Mouse (Mus musculus): ENCODE measurements at regions not wholly inside any gene's neighbourhood (a gene's known extent, or its start where the extent isn't known, plus 50 kb on each side); places are given as distances from the start of the nearest gene placed in this dataset.

- no peak for DNase-seq (ENCODE audit: low spot score in 2 of 2)
Observed at GRCm38 (mm10) chr7:134534821-134535220, 135.6 kb upstream of the Dock1 start.

GRCm38 (mm10) chr7:134541699-134542098 is 128.8 kb upstream of the Dock1 start:
- no peak for DNase-seq (ENCODE audit: low spot score in 2 of 2)

DNA sequence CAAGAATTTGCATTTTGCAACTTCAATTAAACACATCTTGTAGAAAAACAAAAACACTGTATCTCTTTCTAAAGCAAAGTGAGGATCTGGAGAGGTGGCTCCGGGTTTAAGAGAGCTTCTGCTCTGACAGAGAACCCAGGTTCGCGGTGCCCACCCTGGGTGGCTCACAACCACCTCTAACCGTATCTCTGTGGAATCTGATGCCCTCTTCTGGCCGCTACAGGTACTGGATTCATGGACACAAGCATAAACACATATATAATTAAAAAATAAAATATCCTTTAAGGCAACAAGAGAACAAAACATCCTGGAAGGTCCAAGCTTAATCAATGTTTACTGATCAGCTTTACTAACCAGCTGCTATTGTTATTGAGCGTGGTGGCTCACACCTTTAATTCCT is 124.3 kb upstream of the Dock1 start:
- no peak for DNase-seq (ENCODE audit: low spot score in 2 of 2)

DNA sequence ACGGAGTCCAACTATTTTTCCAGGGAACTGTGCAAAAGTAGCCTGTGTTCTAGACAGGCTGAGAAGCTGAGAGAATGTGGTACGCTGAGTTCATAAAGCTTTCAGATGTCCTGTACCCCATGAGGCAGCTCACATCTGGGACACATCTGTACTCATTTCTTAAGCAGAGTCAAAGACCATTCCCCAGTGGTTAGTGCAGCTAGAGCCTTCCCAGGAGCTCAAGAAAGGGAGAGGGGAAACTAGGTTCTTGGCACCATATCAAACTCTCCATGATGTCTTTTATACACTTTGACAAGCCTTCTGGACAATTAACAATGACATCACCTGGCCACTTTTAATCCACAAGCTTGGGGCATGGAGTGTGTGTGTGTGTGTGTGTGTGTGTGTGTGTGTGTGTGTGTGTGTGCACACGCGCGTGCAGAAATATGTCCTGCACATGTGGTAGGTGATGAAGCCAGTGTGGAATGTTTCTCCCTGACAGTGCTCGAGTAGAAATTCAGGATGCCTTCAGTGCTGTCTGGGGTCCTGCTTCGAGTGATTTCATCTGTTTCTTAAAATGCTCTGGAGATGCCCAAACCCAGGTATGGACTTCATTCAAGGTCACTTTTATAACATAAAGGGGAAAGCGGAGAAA is 121.1 kb upstream of the Dock1 start:
- DNase-seq (ENCODE audit: low spot score in 2 of 2): no peak

- no peak for DNase-seq (ENCODE audit: low spot score in 2 of 2)
Observed at GRCm38 (mm10) chr7:134550221-134550809, 120.1 kb upstream of the Dock1 start.

- DNase-seq (ENCODE audit: low spot score in 2 of 2): no peak
Observed at GRCm38 (mm10) chr7:134552051-134552451, 118.4 kb upstream of the Dock1 start.

DNA sequence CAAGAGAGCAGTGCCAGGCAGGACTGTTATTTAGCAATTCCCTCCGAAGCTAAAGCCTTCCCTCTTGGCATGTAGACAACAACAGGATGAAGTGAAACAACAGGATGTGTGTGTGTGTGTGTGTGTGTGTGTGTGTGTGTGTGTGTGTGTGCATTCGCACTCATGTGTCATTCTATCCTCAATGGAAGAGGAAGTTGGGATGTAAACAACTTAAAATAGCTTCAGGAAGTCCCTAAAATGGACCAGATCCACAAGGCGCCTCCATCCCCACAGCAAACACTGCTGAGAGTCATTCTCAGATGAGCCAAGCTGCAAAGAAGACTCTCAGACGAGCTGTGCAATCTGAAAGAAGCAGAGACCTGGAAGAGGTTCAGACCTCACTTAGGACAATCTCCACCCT is 114.4 kb upstream of the Dock1 start:
- no peak for DNase-seq (ENCODE audit: low spot score in 2 of 2)

DNA sequence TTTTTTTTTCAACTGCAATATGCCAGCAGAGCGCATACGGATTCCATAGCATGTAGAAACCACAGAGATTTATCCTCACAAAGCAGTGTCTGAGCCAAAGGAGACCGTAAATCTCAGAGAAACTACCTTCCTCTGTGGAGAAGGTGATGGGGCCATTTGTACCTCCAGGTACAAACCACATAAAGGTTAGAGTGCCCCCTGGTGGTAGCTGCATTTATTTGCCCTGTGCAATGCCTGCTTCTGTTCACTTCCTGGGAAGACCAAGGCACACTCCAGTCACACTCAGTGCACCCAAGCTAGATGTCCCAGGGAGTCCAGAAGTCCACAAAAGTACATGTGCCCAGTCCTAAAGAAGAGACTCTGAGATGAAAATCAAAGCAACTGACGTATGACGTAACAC is 104.1 kb upstream of the Dock1 start:
- DNase-seq (ENCODE audit: low spot score in 2 of 2): peak; percentile 52 to 75

GRCm38 (mm10) chr7:134569247-134569646 is 101.2 kb upstream of the Dock1 start:
- DNase-seq (ENCODE audit: low spot score in 2 of 2): no peak

DNA sequence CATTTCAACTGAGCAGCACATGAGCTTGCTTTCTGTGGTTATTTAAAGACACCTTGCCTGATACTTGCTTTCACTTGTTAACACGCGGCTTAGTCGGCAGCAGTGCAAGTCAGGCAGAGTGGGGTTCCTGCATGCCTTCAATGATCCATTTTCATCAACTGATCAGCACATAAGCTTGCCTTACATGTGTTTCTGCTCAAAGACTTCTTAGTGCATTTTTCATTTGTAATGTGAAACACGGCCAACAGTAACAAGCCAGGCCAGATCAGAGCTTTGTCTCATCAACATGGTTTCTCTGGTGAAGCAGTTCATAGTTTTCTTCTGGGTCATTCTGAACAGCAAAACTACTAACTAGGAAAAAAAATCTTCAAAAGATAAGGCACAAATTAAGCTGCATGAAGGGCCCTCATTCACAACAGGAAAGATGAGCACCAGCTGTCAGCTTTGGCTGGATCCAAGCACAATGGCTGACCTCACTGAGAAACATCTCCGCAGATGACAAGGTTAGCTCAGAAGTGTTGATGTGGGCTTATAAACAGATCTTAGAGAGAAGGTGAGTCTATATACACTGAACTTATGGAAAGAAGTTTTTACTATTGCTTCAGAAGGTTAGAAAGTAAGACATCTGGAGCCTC is 100.2 kb upstream of the Dock1 start:
- DNase-seq (ENCODE audit: low spot score in 2 of 2): no peak

DNA sequence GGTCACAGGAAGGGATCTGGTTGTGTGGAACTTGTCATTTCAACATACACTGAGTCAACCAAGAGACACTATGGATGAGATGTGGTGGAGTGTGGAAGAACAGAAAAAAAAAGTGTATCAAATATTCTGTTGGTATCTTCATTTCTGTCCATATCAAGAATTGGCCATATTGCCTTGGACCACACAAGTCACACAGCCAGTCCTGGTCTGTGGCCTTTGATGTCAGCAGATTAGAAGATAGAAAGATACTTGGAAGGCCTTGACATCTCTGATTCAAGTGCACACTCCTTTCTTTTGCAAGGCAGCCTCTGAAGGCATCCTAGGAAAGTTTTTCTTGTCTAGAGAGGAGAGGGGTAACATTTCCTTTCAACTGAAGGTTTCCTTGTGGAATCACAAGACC is 88.7 kb upstream of the Dock1 start:
- DNase-seq (ENCODE audit: low spot score in 2 of 2): no peak

DNA sequence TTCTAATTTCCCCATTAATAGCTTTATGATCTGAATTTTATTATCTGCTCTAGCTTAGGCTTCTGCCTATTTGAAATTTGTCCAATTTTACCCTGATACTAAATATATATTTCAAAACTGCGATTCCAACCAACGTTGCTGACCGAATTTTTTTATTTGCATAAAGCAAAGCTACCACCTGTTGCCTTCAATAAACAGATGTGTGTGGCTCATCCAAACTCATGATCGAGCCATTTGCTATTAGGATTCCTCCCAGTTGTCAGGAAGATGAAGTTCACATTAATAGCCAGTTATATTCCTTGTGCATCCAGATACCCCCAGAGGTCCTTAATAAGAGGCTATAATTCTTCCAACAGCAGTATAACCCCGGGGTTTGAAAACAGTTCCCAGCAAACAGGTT is 85.0 kb upstream of the Dock1 start:
- no peak for DNase-seq (ENCODE audit: low spot score in 2 of 2)

GRCm38 (mm10) chr7:134586990-134587389 is 83.5 kb upstream of the Dock1 start:
- no peak for DNase-seq (ENCODE audit: low spot score in 2 of 2)

DNA sequence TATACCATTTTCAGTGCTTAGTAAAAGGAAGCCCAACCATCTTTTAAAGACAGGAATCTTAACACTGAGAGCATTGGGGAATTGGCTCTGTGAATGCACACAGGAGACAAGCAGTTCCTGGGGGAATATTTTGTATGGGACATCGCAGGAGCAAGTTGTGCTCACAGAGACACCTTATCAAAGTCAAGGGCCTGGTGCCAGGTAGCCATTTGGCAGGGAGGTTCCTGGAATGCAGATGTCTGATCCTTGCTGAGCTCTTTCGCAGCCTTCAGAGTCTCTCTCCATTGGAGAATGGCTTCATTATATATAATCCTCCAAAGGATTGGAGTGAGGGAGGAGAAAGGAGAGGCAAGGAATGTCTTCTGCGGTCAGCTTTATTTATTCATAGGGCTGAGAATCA is 62.6 kb upstream of the Dock1 start:
- DNase-seq (ENCODE audit: low spot score in 2 of 2): no peak

DNA sequence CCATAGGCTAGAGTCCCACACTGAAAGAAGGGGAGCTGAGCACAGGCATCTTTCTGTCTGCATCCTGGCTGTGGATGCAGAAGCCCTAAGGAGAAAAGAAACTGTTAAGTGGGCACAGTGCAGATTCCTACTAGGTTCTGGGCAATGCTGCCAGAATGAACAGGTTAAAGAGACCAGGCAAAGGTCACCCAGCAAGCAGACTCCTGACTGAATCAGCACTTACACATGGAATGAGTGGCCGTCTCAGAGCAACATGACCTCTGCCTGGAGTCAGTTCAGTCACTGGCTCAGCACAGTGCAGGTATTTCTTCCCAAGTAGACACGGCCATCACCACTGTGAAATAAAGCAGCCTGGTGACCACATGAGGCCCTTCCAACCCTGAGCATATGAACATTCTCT is 60.3 kb upstream of the Dock1 start:
- no peak for DNase-seq (ENCODE audit: low spot score in 2 of 2)

DNA sequence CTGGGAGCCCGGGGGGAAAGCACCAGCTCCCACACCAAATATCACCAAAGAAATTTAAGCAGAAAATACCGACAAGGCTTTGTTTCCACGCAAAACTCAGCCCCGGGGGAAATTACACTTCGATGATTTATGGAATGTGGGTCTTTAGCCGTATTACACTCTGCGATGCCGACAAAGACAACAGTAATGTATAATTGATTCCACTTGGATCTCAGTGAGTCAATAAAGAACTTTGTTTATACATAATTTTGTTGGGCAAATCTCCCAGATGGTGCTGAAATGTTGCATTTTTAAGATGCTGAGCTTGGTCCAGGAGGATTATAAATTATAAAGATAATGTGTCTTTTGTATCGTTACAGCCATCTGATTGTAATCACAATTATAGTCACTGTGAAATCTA is 59.1 kb upstream of the Dock1 start:
- no peak for DNase-seq (ENCODE audit: low spot score in 2 of 2)

GRCm38 (mm10) chr7:134612175-134612633 is 58.2 kb upstream of the Dock1 start:
- DNase-seq (ENCODE audit: low spot score in 2 of 2): peak in 1 of 2 experiments; percentile 5

DNA sequence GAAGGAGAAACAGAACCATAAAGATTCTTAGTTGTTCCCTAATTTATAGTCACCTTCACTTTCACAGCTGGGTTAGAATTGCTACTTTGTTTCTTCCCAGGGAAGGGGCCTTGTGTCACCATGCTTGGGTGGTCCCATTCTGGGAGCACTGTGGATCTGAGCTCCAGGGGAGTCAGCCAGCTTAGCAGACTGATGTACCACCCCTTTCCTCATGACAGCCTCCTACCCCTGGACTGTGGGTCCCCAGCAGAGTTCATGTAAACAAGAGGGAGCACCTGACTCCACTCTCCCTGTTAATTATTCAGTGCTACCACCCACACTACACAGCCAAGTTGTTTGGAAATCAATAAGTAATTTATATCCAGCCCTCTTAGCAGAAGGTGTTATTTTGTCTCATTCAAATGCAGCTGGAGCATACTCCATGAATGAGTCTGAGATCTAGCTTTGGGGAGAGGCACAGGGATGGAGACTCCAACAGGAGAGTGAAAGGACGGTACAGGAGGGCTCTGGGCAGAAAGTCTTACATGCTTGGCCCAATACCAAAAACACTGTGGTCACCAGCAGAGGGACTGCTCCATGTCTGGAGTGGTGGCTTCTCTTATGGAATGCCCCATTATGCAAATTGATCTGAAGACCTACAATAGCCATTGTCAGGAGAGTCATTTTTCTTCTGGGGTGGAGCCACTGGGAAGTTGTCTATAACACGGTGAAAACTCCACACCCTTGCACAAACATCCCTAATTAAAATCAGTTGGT is 51.1 kb upstream of the Dock1 start:
- no peak for DNase-seq (ENCODE audit: low spot score in 2 of 2)

DNA sequence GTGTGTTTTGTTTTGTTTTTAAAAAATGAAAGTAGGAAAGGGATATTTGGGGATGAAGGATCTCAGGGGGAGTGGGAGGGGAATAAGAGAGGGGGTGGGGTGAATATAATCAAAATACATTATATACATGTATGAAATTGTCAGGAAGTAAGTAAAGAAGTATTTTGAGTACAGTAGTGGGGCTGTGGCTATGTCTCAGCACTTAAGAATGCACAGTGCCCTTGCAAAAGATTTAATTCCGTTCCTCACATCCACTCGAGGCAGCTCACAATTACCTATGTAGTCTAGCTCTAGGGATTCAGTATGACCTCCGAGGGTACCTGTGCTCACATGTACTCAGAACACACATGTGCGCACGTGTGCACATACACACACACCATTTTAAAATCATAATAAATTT is 50.4 kb upstream of the Dock1 start:
- DNase-seq (ENCODE audit: low spot score in 2 of 2): no peak

Measured in frontal cortex, postnatal 25 days (tissue).